Comparison of ENCODE assay signal across 14 mouse cellular contexts in genomic region chr19:18600611-18601010, GRCm38 (mm10).
"Had no signal": no experiment of that assay in that cellular context is flagged by ENCODE, and none has a peak within 500 bp of the region (broad histone marks: within the 10 kb centered on the region; RNA-seq: fewer than 3 reads in every experiment).

No protein-coding gene starts in this region.

- H3K27me3 ChIP-seq: kidney, embryonic 15.5 days; limb, embryonic 15.5 days; liver, embryonic 12.5 days; neural tube, embryonic 15.5 days had no signal

- H3K36me3 ChIP-seq: midbrain, embryonic 10.5 days; neural tube, embryonic 15.5 days had no signal

- ATAC-seq: intestine, embryonic 16.5 days; liver, embryonic 12.5 days had no signal

- DNase-seq: kidney, postnatal 36 days; layer of hippocampus, adult 9-11 months; layer of hippocampus, postnatal 36 days; lung, embryonic 14.5 days; right cerebral cortex, adult 18-20 months; right cerebral cortex, postnatal 25 days; thymus, adult 18-20 months; thymus, postnatal 14 days had no signal

- H3K9ac ChIP-seq: kidney, embryonic 15.5 days; limb, embryonic 15.5 days; liver, embryonic 12.5 days; lung, embryonic 14.5 days; neural tube, embryonic 15.5 days had no signal

- H3K4me1 ChIP-seq: limb, embryonic 15.5 days; liver, embryonic 12.5 days; midbrain, embryonic 10.5 days had no signal

- H3K9me3 ChIP-seq: kidney, embryonic 15.5 days; limb, embryonic 15.5 days; liver, embryonic 12.5 days; midbrain, embryonic 10.5 days; neural tube, embryonic 15.5 days had no signal

- H3K4me2 ChIP-seq: kidney, embryonic 15.5 days; limb, embryonic 15.5 days; liver, embryonic 12.5 days; lung, embryonic 14.5 days; neural tube, embryonic 15.5 days had no signal

- H3K4me3 ChIP-seq: kidney, embryonic 15.5 days; limb, embryonic 15.5 days; liver, embryonic 12.5 days; midbrain, embryonic 10.5 days; neural tube, embryonic 15.5 days had no signal

- H3K27ac ChIP-seq: kidney, embryonic 15.5 days; limb, embryonic 15.5 days; liver, embryonic 12.5 days; midbrain, embryonic 10.5 days; neural tube, embryonic 15.5 days had no signal
